Mouse (Mus musculus): ENCODE data around the gene Cep78. TPM values are rescaled to one million over a fixed set of nuclear protein-coding genes. Genes with fewer than 3 reads are reported as not detected.

Gene Cep78
- polyA plus RNA-seq (2015; fragmentation: Nextera tagmentation; extraction: Ambion mirVana), result 12.2 and 12.9 TPM in 2 replicates

DNA sequence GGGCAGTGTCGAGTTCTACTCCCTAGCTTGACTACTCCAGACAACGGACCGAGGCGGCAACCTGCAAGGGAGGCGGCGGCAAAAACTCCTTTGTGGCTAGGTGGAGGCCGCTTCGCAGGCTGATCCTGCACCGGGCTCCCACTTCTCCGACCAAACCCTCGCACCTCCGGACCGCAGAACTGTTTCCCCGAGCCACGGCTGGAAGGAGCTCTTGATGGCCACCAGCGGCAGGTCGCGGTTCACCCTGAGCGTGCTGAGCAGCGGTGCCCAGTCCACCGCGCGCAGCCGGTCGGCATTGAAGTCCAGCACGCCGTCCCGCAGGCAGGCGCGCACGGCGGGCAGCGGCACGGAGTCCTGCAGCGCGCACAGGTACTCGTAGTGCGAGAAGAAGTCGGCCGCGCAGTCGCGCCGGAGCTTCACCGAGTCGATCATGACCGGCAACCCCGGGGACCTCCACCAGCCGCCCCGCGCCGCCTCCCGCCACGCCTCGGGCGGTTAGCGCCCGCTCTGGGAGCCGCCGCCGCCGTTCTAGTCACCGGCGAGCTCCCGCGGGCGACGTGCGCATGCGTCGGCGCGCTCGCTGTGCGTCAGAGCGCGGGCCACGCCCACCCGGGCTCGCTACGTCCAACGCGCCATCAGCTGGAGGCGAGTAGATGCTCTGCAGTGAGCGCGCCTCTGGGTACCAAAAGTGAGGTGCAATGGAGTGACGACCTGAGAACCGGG is at the start of gene Cep78:
Gene Cep78 (minus strand): TSS at position 541 of the 723 bp plus-strand sequence.

DNA sequence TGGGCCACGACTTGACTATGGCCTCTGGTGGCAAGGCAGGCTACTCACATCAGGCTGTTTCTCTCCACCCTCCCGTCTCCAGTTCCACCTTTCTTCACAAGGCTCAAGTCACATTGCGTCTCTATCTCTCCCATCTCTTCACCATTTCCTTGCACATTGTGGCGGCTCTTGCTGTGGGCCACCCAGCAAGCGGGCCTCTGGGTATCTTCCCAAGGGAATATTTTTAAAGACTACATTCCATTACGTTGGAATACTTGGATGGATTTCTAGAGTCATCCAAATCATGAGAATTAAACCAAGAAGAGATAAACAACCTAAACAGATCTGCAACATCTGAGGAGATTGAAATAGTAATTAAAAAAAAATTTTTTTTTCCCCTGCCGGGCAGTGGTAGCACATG is 37.6 kb downstream of the Cep78 start, which contains the start of gene Psat1:
Gene Psat1 (minus strand): TSS at position 101 of the 400 bp plus-strand sequence.

Other genes with a start within 250 kb of the Cep78 start
- gene Psat1, start 37.7 kb downstream of the Cep78 start, polyA plus RNA-seq (2015; fragmentation: Nextera tagmentation; extraction: Ambion mirVana), result 43.1 and 44.8 TPM in 2 replicates
- 10.0 and 12.5 TPM in 2 replicates for gene Gnaq, start 147.8 kb upstream of the Cep78 start, polyA plus RNA-seq (2015; fragmentation: Nextera tagmentation; extraction: Ambion mirVana)